Mouse (Mus musculus) stomach, embryonic 15.5 days (tissue): ENCODE results near the gene Wnt9a. TPM values are rescaled to one million over a fixed set of nuclear protein-coding genes. Genes with fewer than 3 reads are reported as not detected.

ENCODE experiments used
- ATAC-seq: fragments of 200-750 bp; cut with Nextera tagmentation; 2 replicates; pipeline ENCODE4 v1.8.0; 2017; ENCODE audit warnings: low read depth, moderate number of reproducible peaks, moderate TSS enrichment; ENCODE audit not compliant: insufficient read depth, low FRiP score
- H3K27ac ChIP-seq: fragments of 300-500 bp; sonication (generic); 2 replicates; pipeline ENCODE4 v1.5.1; 2015; ENCODE audit warnings: mild to moderate bottlenecking, inconsistent platforms
- H3K27me3 ChIP-seq: fragments of 300-500 bp; sonication (generic); replicated peaks from 2 replicates; pipeline ENCODE4 v1.6.1; 2015; ENCODE audit warnings: inconsistent platforms
- H3K36me3 ChIP-seq: fragments of 300-500 bp; sonication (generic); 2 replicates; pipeline ENCODE4 v1.6.1; 2015; ENCODE audit warnings: inconsistent platforms
- H3K4me1 ChIP-seq: fragments of 300-500 bp; sonication (generic); 2 replicates; pipeline ENCODE4 v1.6.1; 2015; ENCODE audit warnings: inconsistent platforms
- H3K4me2 ChIP-seq: fragments of 300-500 bp; sonication (generic); 2 replicates; pipeline ENCODE4 v1.6.1; 2015; ENCODE audit warnings: mild to moderate bottlenecking, inconsistent platforms
- H3K4me3 ChIP-seq: fragments of 300-500 bp; sonication (generic); replicated peaks from 2 replicates; pipeline ENCODE4 v1.5.1; 2015; ENCODE audit warnings: inconsistent platforms
- H3K9ac ChIP-seq: fragments of 300-500 bp; sonication (generic); 2 replicates; pipeline ENCODE4 v1.6.1; 2015; ENCODE audit warnings: inconsistent platforms
- H3K9me3 ChIP-seq: fragments of 300-500 bp; sonication (generic); 2 replicates; pipeline ENCODE4 v1.6.1; 2016; ENCODE audit warnings: inconsistent platforms
- WGBS: fragments of 180-500 bp; shearing (Covaris S2); methylation state at CpG from one replicate; pipeline ENCODE4 v1.1.7; 2015; 5-methylcytosine and 5-hydroxymethylcytosine counted together
- microRNA-seq: library from miRNA; unstranded; fragments of <30 nt; microRNA quantifications from one replicate; pipeline ENCODE4, GENCODE M21; 2016
- polyA plus RNA-seq: library from polyadenylated mRNA; unstranded; fragments of >200 nt; fragmentation: Nextera tagmentation; extraction: Ambion mirVana; gene quantifications from 2 replicates; pipeline ENCODE4 v1.2.1, GENCODE M21; 2015

The Wnt9a gene
- polyA plus RNA-seq, 1 experiment from 2014 or later: 4.9 TPM

GRCm38 (mm10) chr11:59375475-59375874 lies 68.7 kb downstream of the Wnt9a start, which contains the start of gene Prss38:
Gene Prss38 (minus strand): TSS chr11:59375657.
- no peak within 1 kb of the TSS for H3K4me3 ChIP-seq
- no peak within 1 kb of the TSS for H3K9ac ChIP-seq
- 79% methylated on average over 16 of the region's 16 CpGs for WGBS
- H3K4me1 ChIP-seq: no peaks in the 10 kb centered on the region
- no peaks in the 10 kb centered on the region for H3K27me3 ChIP-seq
- no peaks in the 10 kb centered on the region for H3K36me3 ChIP-seq
- no peak within 1 kb of the TSS for H3K27ac ChIP-seq
- ATAC-seq: no peak
- H3K4me2 ChIP-seq: no peak within 1 kb of the TSS
- H3K9me3 ChIP-seq: no peaks in the 10 kb centered on the region

GRCm38 (mm10) chr11:59377999-59378398 lies 71.3 kb downstream of the Wnt9a start:
- Histone ChIP-seq H3K27me3 (no peaks in the 10 kb centered on the region), H3K4me1 (no peaks in the 10 kb centered on the region), H3K36me3 (no peaks in the 10 kb centered on the region), H3K9me3 (no peaks in the 10 kb centered on the region), H3K4me3 (no peak overlapping the region), H3K4me2 (no peak overlapping the region), H3K9ac (no peak overlapping the region), H3K27ac (no peak overlapping the region)
- WGBS: 79% methylated on average over 3 of the region's 3 CpGs
- no peak for ATAC-seq

GRCm38 (mm10) chr11:59379547-59379946 lies 72.8 kb downstream of the Wnt9a start:
- no peak overlapping the region for H3K9ac ChIP-seq
- no peaks in the 10 kb centered on the region for H3K9me3 ChIP-seq
- no peak overlapping the region for H3K4me3 ChIP-seq
- H3K4me1 ChIP-seq: peaks cover 4% of the 10 kb centered on the region
- no peaks in the 10 kb centered on the region for H3K36me3 ChIP-seq
- H3K4me2 ChIP-seq: no peak overlapping the region
- no peak overlapping the region for H3K27ac ChIP-seq
- no peaks in the 10 kb centered on the region for H3K27me3 ChIP-seq
- ATAC-seq: no peak

Small RNA genes lying within 50 kb of the gene (microRNA-seq; reads per million reads assigned to microRNA genes)
- gene Gm24756: not detected

Other genes with a start within 250 kb of the Wnt9a start
- 0.73 and 0.80 TPM in 2 replicates for gene Obscn, start 170.5 kb upstream of the Wnt9a start, polyA plus RNA-seq
- 6.2 and 7.7 TPM in 2 replicates for gene Iba57, start 143.2 kb upstream of the Wnt9a start, polyA plus RNA-seq
- 1.2 and 1.7 TPM in 2 replicates for gene Gjc2, start 123.7 kb upstream of the Wnt9a start, polyA plus RNA-seq
- 115 and 121 TPM in 2 replicates for gene Guk1, start 114.7 kb upstream of the Wnt9a start, polyA plus RNA-seq
- 84.4 and 90.4 TPM in 2 replicates for gene Mrpl55, start 104.4 kb upstream of the Wnt9a start, polyA plus RNA-seq
- 27.7 and 29.2 TPM in 2 replicates for gene 2310033P09Rik, start 98.6 kb upstream of the Wnt9a start, polyA plus RNA-seq
- gene Arf1, start 78.7 kb upstream of the Wnt9a start, polyA plus RNA-seq: 666 and 701 TPM in 2 replicates
- 0.15 and 0.23 TPM in 2 replicates for gene Wnt3a, start 16.2 kb upstream of the Wnt9a start, polyA plus RNA-seq
- gene Prss38, start 68.7 kb downstream of the Wnt9a start, polyA plus RNA-seq: 0.10 TPM in 1 of 2 replicates, not detected in the other
- 10.5 and 11.0 TPM in 2 replicates for gene Jmjd4, start 143.1 kb downstream of the Wnt9a start, polyA plus RNA-seq
- gene Snap47, start 144.3 kb downstream of the Wnt9a start, polyA plus RNA-seq: 88.7 and 91.0 TPM in 2 replicates
- 6.0 and 6.6 TPM in 2 replicates for gene Zfp867, start 165.5 kb downstream of the Wnt9a start, polyA plus RNA-seq
- 17.0 and 18.0 TPM in 2 replicates for gene Zkscan17, start 219.8 kb downstream of the Wnt9a start, polyA plus RNA-seq
- gene Nlrp3, start 234.6 kb downstream of the Wnt9a start, polyA plus RNA-seq: 0.41 and 0.80 TPM in 2 replicates